In the genomic region with DNA sequence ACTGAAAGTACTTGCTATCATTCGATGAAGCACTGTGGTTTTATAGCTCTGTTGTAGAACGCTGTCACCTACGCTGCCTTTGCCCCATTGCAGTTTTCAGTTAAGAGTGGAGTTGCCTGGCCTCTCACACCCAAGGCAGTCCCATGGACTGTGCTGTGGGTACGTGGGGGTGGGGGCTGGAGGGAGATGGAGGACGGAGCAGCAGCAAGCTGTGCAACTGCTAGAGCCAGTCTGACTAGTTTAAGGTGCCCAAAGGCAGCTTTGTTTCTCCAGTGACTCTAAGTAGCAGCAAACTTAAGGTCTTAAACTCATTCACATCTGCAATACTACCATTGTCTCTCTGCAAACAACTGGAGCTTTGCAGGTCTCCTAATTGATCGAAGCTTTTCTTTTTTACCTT, we compare ENCODE assay signal across 7 mouse cellular contexts.
A peak's percentile ranks its signal among the peaks of the same experiment; 100 is the strongest.
DNase-seq lines count a peak whose midpoint lies in the region; ATAC-seq lines count a peak whose summit lies in the region.

No protein-coding gene starts in this region.

- H3K4me1 ChIP-seq in neural tube, embryonic 12.5 days: peaks cover 32% of the 10 kb centered on the region
- H3K4me1 ChIP-seq in hindbrain, embryonic 13.5 days (replicated peaks): peaks cover 54% of the 10 kb centered on the region
- H3K4me1 ChIP-seq in neural tube, embryonic 15.5 days: peaks cover 45% of the 10 kb centered on the region

- no peak overlapping the region for H3K9ac ChIP-seq in neural tube, embryonic 12.5 days
- H3K9ac ChIP-seq in hindbrain, embryonic 13.5 days: peak overlapping the region; percentile 49; the same call in 1 of the 2 replicates
- H3K9ac ChIP-seq in neural tube, embryonic 15.5 days (replicated peaks): no peak overlapping the region

- H3K4me3 ChIP-seq in neural tube, embryonic 12.5 days: no peak overlapping the region
- H3K4me3 ChIP-seq in hindbrain, embryonic 13.5 days: no peak overlapping the region
- no peak overlapping the region for H3K4me3 ChIP-seq in neural tube, embryonic 15.5 days (replicated peaks)

- H3K36me3 ChIP-seq in neural tube, embryonic 12.5 days: no peaks in the 10 kb centered on the region
- no peaks in the 10 kb centered on the region for H3K36me3 ChIP-seq in hindbrain, embryonic 13.5 days
- H3K36me3 ChIP-seq in neural tube, embryonic 15.5 days: no peaks in the 10 kb centered on the region

- H3K4me2 ChIP-seq in neural tube, embryonic 12.5 days (replicated peaks): peak overlapping the region; percentile 30; the same call in 1 of the 2 replicates
- no peak overlapping the region for H3K4me2 ChIP-seq in hindbrain, embryonic 13.5 days
- H3K4me2 ChIP-seq in neural tube, embryonic 15.5 days: peak overlapping the region; percentile 24

- H3K9me3 ChIP-seq in neural tube, embryonic 12.5 days: no peaks in the 10 kb centered on the region
- no peaks in the 10 kb centered on the region for H3K9me3 ChIP-seq in hindbrain, embryonic 13.5 days
- no peaks in the 10 kb centered on the region for H3K9me3 ChIP-seq in neural tube, embryonic 15.5 days (replicated peaks)

- no peak for ATAC-seq in neural tube, embryonic 12.5 days (ENCODE audit: low FRiP score, low read depth)
- ATAC-seq in hindbrain, embryonic 13.5 days (ENCODE audit: low FRiP score): no peak
- ATAC-seq in neural tube, embryonic 15.5 days (ENCODE audit: low FRiP score): no peak

- no peaks in the 10 kb centered on the region for H3K27me3 ChIP-seq in neural tube, embryonic 12.5 days (replicated peaks)
- H3K27me3 ChIP-seq in hindbrain, embryonic 13.5 days: no peaks in the 10 kb centered on the region
- H3K27me3 ChIP-seq in neural tube, embryonic 15.5 days (replicated peaks): no peaks in the 10 kb centered on the region

- H3K27ac ChIP-seq in neural tube, embryonic 12.5 days: peak overlapping the region; percentile 15; the same call in 1 of the 2 replicates
- H3K27ac ChIP-seq in hindbrain, embryonic 13.5 days: no peak overlapping the region
- no peak overlapping the region for H3K27ac ChIP-seq in neural tube, embryonic 15.5 days (replicated peaks)

- 18% methylated on average over 6 of the region's 6 CpGs for WGBS in neural tube, embryonic 12.5 days
- 31% methylated on average over 6 of the region's 6 CpGs for WGBS in hindbrain, embryonic 13.5 days
- 18% methylated on average over 6 of the region's 6 CpGs for WGBS in neural tube, embryonic 15.5 days

- DNase-seq in neural tube, embryonic 10.5 days (ENCODE audit: extremely low spot score, low spot score): no peak
- DNase-seq in kidney, postnatal 36 days: peak; percentile 46 to 57
- no peak for DNase-seq in MN1 (ENCODE audit: low spot score)
- DNase-seq in adrenal gland, postnatal 25 days: no peak

Comparison
In these comparisons a context has a peak if more than half of its experiments do, and no peak if none do; other contexts are left out.
1. DNase-seq: peak in kidney, postnatal 36 days (2 of 2); none in neural tube, embryonic 10.5 days (single experiment), MN1 (single experiment) and adrenal gland, postnatal 25 days (single experiment).